Mouse (Mus musculus) liver, adult 2 months (tissue): ENCODE results near the gene Mfng. TPM values are rescaled to one million over a fixed set of nuclear protein-coding genes. Genes with fewer than 3 reads are reported as not detected.

Experiments used
- DNase-seq: peaks from one replicate; pipeline ENCODE4 v3.0.0-alpha.2; 2011; ENCODE audit warnings: low read depth, low spot score; ENCODE audit errors: extremely low read depth
- H3K27ac ChIP-seq: fragments of 200-500 bp; replicated peaks from 2 replicates; pipeline ENCODE4 v1.5.1; 2012; ENCODE audit warnings: low read depth, mild to moderate bottlenecking, control low read depth, inconsistent platforms, low read length; ENCODE audit not compliant: insufficient read depth
- H3K27me3 ChIP-seq: fragments of 200-500 bp; 2 replicates; pipeline ENCODE4 v1.6.1; 2012; ENCODE audit warnings: mild to moderate bottlenecking, moderate library complexity, low read length, inconsistent platforms; ENCODE audit not compliant: control insufficient read depth, insufficient read depth
- H3K36me3 ChIP-seq: fragments of 200-500 bp; 2 replicates; pipeline ENCODE4 v1.6.1; 2012; ENCODE audit warnings: low read length, inconsistent platforms; ENCODE audit not compliant: control insufficient read depth, insufficient read depth
- H3K4me1 ChIP-seq: fragments of 200-500 bp; 2 replicates; pipeline ENCODE4 v1.6.1; 2011; ENCODE audit warnings: low read length; ENCODE audit not compliant: control insufficient read depth, insufficient read depth
- H3K4me3 ChIP-seq: fragments of 200-500 bp; 2 replicates; pipeline ENCODE4 v1.5.1; 2011; ENCODE audit warnings: low read depth, mild to moderate bottlenecking, control low read depth, low read length, moderate library complexity; ENCODE audit not compliant: insufficient read depth
- H3K79me2 ChIP-seq: fragments of 200-500 bp; 2 replicates; pipeline ENCODE4 v1.6.1; 2012; ENCODE audit warnings: inconsistent platforms, mild to moderate bottlenecking, low read length, moderate library complexity; ENCODE audit not compliant: control insufficient read depth, insufficient read depth
- H3K9ac ChIP-seq: fragments of 200-500 bp; 2 replicates; pipeline ENCODE4 v1.6.1; 2012; ENCODE audit warnings: low read depth, mild to moderate bottlenecking, control low read depth, inconsistent platforms, low read length
- CTCF ChIP-seq: fragments of 200-500 bp; IDR thresholded peaks from 2 replicates; pipeline ENCODE4 v1.5.1; 2011; ENCODE audit warnings: low read depth, low read length, control low read depth
- POLR2A ChIP-seq: fragments of 200-500 bp; IDR thresholded peaks from 2 replicates; pipeline ENCODE4 v1.6.1; 2011; ENCODE audit warnings: low read length, control low read depth; ENCODE audit not compliant: insufficient read depth; ENCODE audit errors: extremely low read depth
- WGBS: fragments of 180-500 bp; shearing (Covaris S2); methylation state at CpG from one replicate; pipeline ENCODE4 v1.1.7; 2018; 5-methylcytosine and 5-hydroxymethylcytosine counted together
- polyA plus RNA-seq: library from polyadenylated mRNA; depleted of rRNA; stranded (reverse); fragments of >200 nt; gene quantifications from 2 replicates; pipeline ENCODE4 v1.2.3, GENCODE M21; 2012
- total RNA-seq: library from RNA; depleted of rRNA; stranded (reverse); fragments of >200 nt; gene quantifications from 2 replicates; pipeline ENCODE4 v1.2.3, GENCODE M21; 2014

The Mfng gene
- total and polyA plus RNA-seq, 2 experiments: 0.74 to 2.3 TPM

DNA sequence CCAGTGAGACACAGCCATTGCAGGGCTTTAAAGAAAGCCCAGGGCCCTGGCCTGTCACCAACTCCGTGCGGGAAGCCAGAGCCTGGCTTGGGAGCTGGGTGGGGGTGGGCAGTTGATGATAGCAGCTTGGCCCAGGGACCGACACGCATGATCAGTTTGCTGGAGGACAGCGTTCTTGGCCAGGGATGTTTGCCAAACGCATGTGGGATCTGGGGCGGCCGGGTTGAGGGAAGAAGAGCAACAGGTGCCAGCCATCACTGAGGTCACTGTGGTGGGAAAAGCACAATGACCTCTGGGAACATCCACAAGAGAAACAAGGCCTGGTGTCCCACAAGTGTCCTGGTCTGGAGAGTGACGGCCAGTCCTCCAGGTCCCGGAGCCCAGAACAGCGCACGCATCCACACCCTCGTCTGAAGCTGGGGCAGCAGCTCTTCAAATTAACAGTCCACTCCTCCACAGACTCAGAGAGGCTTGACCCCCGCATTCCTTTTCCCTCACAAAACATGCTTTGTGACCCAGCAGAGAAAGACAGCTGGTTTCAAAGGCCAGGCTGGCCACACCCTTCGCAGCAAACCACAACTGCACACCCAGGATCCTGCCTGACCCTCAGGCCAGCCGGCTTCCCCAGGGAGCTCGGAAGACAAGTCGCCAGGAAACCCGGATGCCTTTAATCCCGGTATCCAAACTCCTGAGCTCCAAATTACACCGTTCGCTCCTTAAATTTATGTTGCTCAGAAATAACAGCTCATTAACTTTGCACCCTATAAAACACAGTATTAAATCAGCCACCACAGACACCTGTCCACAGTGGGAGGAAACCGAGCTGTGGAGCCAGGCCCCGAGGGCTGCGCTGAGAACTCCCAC is 23.2 kb upstream of the Mfng start:
- H3K27me3 ChIP-seq: no peaks in the 10 kb centered on the region
- DNase-seq: peak; percentile 61
- H3K27ac ChIP-seq: 0 out of 2 replicates have a peak overlapping the region, but pooled peaks have one; percentile 17
- no peak overlapping the region for H3K4me3 ChIP-seq
- TF ChIP-seq POLR2A: no peak
- TF ChIP-seq CTCF: no peak
- peaks cover 7% of the 10 kb centered on the region; the same call in 1 of the 2 replicates for H3K79me2 ChIP-seq
- 55% methylated on average over 25 of the region's 25 CpGs for WGBS
- peaks cover 2% of the 10 kb centered on the region; the same call in 1 of the 2 replicates for H3K4me1 ChIP-seq
- H3K9ac ChIP-seq: 0 out of 2 replicates have a peak overlapping the region, but pooled peaks have one; percentile 21
- peaks cover 2% of the 10 kb centered on the region; the same call in 1 of the 2 replicates for H3K36me3 ChIP-seq

DNA sequence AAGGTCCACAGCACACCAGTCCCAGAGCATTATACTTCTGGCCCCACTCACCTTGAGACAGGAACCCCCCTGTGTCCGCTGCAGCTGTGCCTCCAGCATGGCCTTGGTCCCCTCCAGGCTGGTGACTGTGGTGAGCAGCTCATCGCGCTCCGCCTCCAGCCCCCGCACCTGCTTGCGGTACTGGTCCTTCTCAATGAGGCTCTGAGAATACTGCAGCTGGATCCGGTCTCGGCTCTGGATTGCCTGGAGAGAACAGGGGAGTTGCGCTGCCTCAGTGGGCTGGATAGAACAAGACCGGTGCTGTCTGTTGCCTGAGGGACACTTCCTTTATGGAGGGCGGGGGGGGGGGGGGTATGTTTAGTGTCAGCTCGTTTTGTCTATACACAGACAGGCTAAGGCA is 17.7 kb upstream of the Mfng start:
- Histone ChIP-seq H3K36me3 (peaks cover 2% of the 10 kb centered on the region; the same call in 1 of the 2 replicates), H3K9ac (peak overlapping the region; percentile 12; the same call in 1 of the 2 replicates), H3K27ac (peak overlapping the region; percentile 47), H3K79me2 (peaks cover 4% of the 10 kb centered on the region; the same call in 1 of the 2 replicates), H3K27me3 (no peaks in the 10 kb centered on the region), H3K4me1 (peaks cover 10% of the 10 kb centered on the region), H3K4me3 (no peak overlapping the region)
- 87% methylated on average over 12 of the region's 12 CpGs for WGBS
- DNase-seq: no peak
- TF ChIP-seq POLR2A (no peak), CTCF (no peak)

DNA sequence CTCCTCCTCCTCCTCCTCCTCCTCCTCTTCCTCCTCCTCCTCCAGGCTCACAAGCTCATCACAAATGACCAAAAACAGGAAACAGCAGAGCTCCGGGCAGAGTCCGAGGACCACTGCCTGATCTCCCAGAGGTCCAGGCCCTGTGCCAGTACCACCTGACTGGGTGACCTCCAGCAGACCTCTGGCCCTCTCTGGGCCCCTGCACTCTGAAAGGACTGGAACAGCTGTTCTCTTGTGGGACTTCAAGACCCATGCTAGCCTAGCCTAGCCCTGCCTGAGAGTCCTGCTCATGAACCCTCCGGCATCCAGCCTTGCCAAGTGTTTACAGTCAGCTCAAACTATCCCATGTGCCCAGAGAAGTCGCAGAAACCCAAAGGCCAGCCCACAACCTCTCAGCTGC is 17.2 kb upstream of the Mfng start:
- TF ChIP-seq CTCF: no peak
- Histone ChIP-seq H3K27me3 (no peaks in the 10 kb centered on the region), H3K36me3 (peaks cover 2% of the 10 kb centered on the region; the same call in 1 of the 2 replicates), H3K79me2 (peaks cover 4% of the 10 kb centered on the region; the same call in 1 of the 2 replicates), H3K9ac (peak overlapping the region; percentile 12), H3K4me3 (no peak overlapping the region), H3K27ac (peak overlapping the region; percentile 47), H3K4me1 (peaks cover 9% of the 10 kb centered on the region)
- WGBS: 17% methylated on average over 4 of the region's 4 CpGs
- peak; percentile 67 for DNase-seq

DNA sequence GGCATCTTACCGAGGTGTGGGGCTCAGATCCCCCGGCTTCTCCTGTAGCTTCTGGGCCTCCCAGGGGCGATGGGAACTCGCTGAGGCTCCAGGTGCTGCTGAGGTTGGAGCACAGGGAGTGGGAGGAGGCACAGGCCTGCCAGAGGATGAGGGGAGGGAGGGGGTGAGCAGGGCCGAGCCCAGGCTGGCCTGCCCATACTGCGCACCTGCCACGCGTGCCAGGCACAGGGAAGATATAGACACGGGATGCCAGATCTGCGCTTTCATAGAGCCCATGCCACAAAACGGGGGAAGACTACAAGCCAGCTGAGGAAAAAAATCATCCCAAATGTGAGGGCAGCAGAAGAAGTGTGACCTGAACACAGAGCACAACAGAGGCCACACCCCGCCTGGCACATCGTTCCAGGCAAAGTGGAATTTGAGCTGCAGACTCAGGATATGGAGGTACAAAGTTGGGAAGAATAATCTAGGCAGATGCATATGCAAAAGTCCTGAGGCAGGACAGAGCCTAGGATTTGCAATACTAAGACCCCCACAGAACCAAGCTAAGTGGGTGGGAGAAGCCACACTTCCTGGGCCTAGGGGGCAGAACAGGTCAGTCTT is 16.5 kb upstream of the Mfng start:
- TF ChIP-seq CTCF (no peak), POLR2A (no peak)
- no peak overlapping the region for H3K9ac ChIP-seq
- DNase-seq: no peak
- H3K36me3 ChIP-seq: peaks cover 2% of the 10 kb centered on the region; the same call in 1 of the 2 replicates
- WGBS: 90% methylated on average over 13 of the region's 13 CpGs
- H3K4me3 ChIP-seq: no peak overlapping the region
- H3K4me1 ChIP-seq: peaks cover 9% of the 10 kb centered on the region
- no peaks in the 10 kb centered on the region; the same call in 1 of the 2 replicates for H3K79me2 ChIP-seq
- H3K27me3 ChIP-seq: no peaks in the 10 kb centered on the region
- no peak overlapping the region for H3K27ac ChIP-seq

DNA sequence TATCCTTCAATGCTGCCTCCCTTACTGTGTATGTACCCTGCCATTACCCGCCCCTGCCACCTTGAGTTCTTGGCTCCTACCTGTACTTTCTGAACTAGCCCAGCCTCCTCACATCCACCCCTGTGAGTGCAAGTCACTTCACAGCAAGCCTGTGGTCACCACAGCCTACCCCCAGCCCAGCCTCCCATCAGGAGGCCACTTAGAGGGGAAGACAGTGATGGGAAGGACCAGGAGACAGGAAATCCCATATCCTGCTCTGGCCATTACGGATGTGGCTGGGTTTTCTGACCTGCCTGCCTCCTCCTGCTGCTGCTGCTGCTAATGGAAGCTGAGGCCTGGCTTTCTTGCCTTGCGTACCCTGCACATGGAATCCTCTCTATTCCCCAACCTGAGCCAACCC is 14.8 kb upstream of the Mfng start:
- no peak overlapping the region for H3K9ac ChIP-seq
- 88% methylated on average over 3 of the region's 3 CpGs for WGBS
- H3K27ac ChIP-seq: peak overlapping the region; percentile 50
- no peaks in the 10 kb centered on the region for H3K27me3 ChIP-seq
- TF ChIP-seq POLR2A (no peak), CTCF (no peak)
- no peak for DNase-seq
- H3K36me3 ChIP-seq: peaks cover 2% of the 10 kb centered on the region; the same call in 1 of the 2 replicates
- no peak overlapping the region for H3K4me3 ChIP-seq
- H3K4me1 ChIP-seq: peaks cover 9% of the 10 kb centered on the region
- H3K79me2 ChIP-seq: no peaks in the 10 kb centered on the region; the same call in 1 of the 2 replicates
